In genomic region chr15:67019194-67019661, GRCm38 (mm10) we compare ENCODE assay signal across 9 mouse cellular contexts.
DNase-seq lines count a peak whose midpoint lies in the region; ATAC-seq and TF ChIP-seq lines count a peak whose summit lies in the region.
"Had no signal": no experiment of that assay in that cellular context is flagged by ENCODE, and none has a peak within 500 bp of the region (broad histone marks: within the 10 kb centered on the region; RNA-seq: fewer than 3 reads in every experiment).

No protein-coding gene starts in this region.

- TF ChIP-seq CTCF in hindbrain, postnatal 0 days (IDR thresholded peaks at IDR 0.05; ENCODE audit: low read depth), result no peak

- no peaks in the 10 kb centered on the region for H3K4me1 ChIP-seq in forebrain, embryonic 13.5 days
- H3K4me1 ChIP-seq in forebrain, embryonic 11.5 days (replicated peaks; ENCODE audit: control insufficient read depth, insufficient read depth, low read length), result no peaks in the 10 kb centered on the region
- H3K4me1 ChIP-seq in hindbrain, postnatal 0 days (ENCODE audit: insufficient read depth, low read length), result no peaks in the 10 kb centered on the region
- H3K4me1 ChIP-seq in lung, embryonic 15.5 days, result peaks cover 15% of the 10 kb centered on the region

- no peak overlapping the region for H3K4me2 ChIP-seq in forebrain, embryonic 13.5 days
- no peak overlapping the region for H3K4me2 ChIP-seq in forebrain, embryonic 11.5 days (ENCODE audit: low read depth, low read length, severe bottlenecking)
- no peak overlapping the region for H3K4me2 ChIP-seq in hindbrain, postnatal 0 days (ENCODE audit: low read depth, low read length)
- H3K4me2 ChIP-seq in lung, embryonic 15.5 days, result no peak overlapping the region

- H3K27me3 ChIP-seq in forebrain, embryonic 13.5 days, result no peaks in the 10 kb centered on the region
- H3K27me3 ChIP-seq in forebrain, embryonic 11.5 days (ENCODE audit: control insufficient read depth, insufficient read depth, low read length), result no peaks in the 10 kb centered on the region
- no peaks in the 10 kb centered on the region for H3K27me3 ChIP-seq in hindbrain, postnatal 0 days (ENCODE audit: insufficient read depth, low read length)
- no peaks in the 10 kb centered on the region for H3K27me3 ChIP-seq in lung, embryonic 15.5 days

- no peaks in the 10 kb centered on the region for H3K36me3 ChIP-seq in forebrain, embryonic 13.5 days (ENCODE audit: poor library complexity, severe bottlenecking)
- no peaks in the 10 kb centered on the region for H3K36me3 ChIP-seq in forebrain, embryonic 11.5 days (ENCODE audit: control insufficient read depth, insufficient read depth, low read length)
- no peaks in the 10 kb centered on the region for H3K36me3 ChIP-seq in hindbrain, postnatal 0 days (ENCODE audit: insufficient read depth, low read length)
- no peaks in the 10 kb centered on the region for H3K36me3 ChIP-seq in lung, embryonic 15.5 days

- H3K27ac ChIP-seq in forebrain, embryonic 13.5 days, result no peak overlapping the region
- no peak overlapping the region for H3K27ac ChIP-seq in forebrain, embryonic 11.5 days (ENCODE audit: low read depth, low read length)
- H3K27ac ChIP-seq in hindbrain, postnatal 0 days, result no peak overlapping the region
- 0 out of 2 replicates have a peak overlapping the region, but pooled peaks have one; percentile 42 for H3K27ac ChIP-seq in lung, embryonic 15.5 days

- no peak overlapping the region for H3K4me3 ChIP-seq in forebrain, embryonic 13.5 days
- no peak overlapping the region for H3K4me3 ChIP-seq in forebrain, embryonic 11.5 days (ENCODE audit: low read depth, low read length)
- no peak overlapping the region for H3K4me3 ChIP-seq in hindbrain, postnatal 0 days (ENCODE audit: low read length)
- H3K4me3 ChIP-seq in lung, embryonic 15.5 days, result no peak overlapping the region
- H3K4me3 ChIP-seq: erythroblast, embryonic 14.5 days had no signal

- no peak for DNase-seq in forebrain, embryonic 11.5 days (ENCODE audit: low spot score)
- peak; percentile 94 for DNase-seq in fibroblast of lung, adult 2 months (ENCODE audit: low read depth)
- DNase-seq in hindbrain, postnatal 0 days (ENCODE audit: low spot score), result peak; percentile 30
- no peak for DNase-seq in cerebellum, adult 8-10 months
- no peak for DNase-seq in layer of hippocampus, adult 9-10 months (ENCODE audit: low spot score)
- no peak for DNase-seq in cerebellum, postnatal 25 days

- 50% methylated on average over 6 of the region's 6 CpGs for WGBS in forebrain, embryonic 13.5 days
- 46% methylated on average over 6 of the region's 6 CpGs for WGBS in forebrain, embryonic 11.5 days
- WGBS in hindbrain, postnatal 0 days, result 17% methylated on average over 6 of the region's 6 CpGs
- WGBS in lung, embryonic 15.5 days, result 8% methylated on average over 6 of the region's 6 CpGs

- ATAC-seq in forebrain, embryonic 13.5 days, result peak; percentile 62
- ATAC-seq in forebrain, embryonic 11.5 days (replicated peaks; ENCODE audit: low FRiP score), result no peak
- peak; percentile 86 for ATAC-seq in hindbrain, postnatal 0 days
- ATAC-seq in lung, embryonic 15.5 days (ENCODE audit: borderline replicate concordance, extremely low read depth, low FRiP score, low TSS enrichment), result peak; percentile 76; the same call in 1 of the 2 replicates

- H3K9ac ChIP-seq in forebrain, embryonic 13.5 days, result no peak overlapping the region
- no peak overlapping the region for H3K9ac ChIP-seq in forebrain, embryonic 11.5 days (ENCODE audit: low read length)
- H3K9ac ChIP-seq in hindbrain, postnatal 0 days (replicated peaks; ENCODE audit: low read length), result no peak overlapping the region
- no peak overlapping the region for H3K9ac ChIP-seq in lung, embryonic 15.5 days

- H3K9me3 ChIP-seq in forebrain, embryonic 13.5 days (replicated peaks), result peaks cover 6% of the 10 kb centered on the region; the same call in 1 of the 2 replicates
- H3K9me3 ChIP-seq in forebrain, embryonic 11.5 days (ENCODE audit: control insufficient read depth, low read length), result no peaks in the 10 kb centered on the region
- no peaks in the 10 kb centered on the region for H3K9me3 ChIP-seq in hindbrain, postnatal 0 days (ENCODE audit: low read length)
- no peaks in the 10 kb centered on the region for H3K9me3 ChIP-seq in lung, embryonic 15.5 days

Comparison
In these comparisons a context has a peak if more than half of its experiments do, and no peak if none do; other contexts are left out.
1. DNase-seq: peak in fibroblast of lung, adult 2 months (single experiment) and hindbrain, postnatal 0 days (single experiment); none in forebrain, embryonic 11.5 days (single experiment), cerebellum, adult 8-10 months (single experiment), layer of hippocampus, adult 9-10 months (single experiment) and cerebellum, postnatal 25 days (0 of 2).